Mouse (Mus musculus) bone marrow, adult 2 months (tissue): Measurements from ENCODE around the gene Dzip1.

Experiments
- CTCF ChIP-seq: fragments of 200-500 bp; IDR thresholded peaks from 2 replicates; pipeline ENCODE4 v1.5.1; 2011; ENCODE audit warnings: low read length, control low read depth; ENCODE audit not compliant: control insufficient read depth, insufficient read depth
- POLR2A ChIP-seq: fragments of 200-500 bp; IDR thresholded peaks from 2 replicates; pipeline ENCODE4 v1.6.1; 2011; ENCODE audit warnings: low read depth, mild to moderate bottlenecking, control low read depth, low read length, borderline replicate concordance; ENCODE audit not compliant: control insufficient read depth

DNA sequence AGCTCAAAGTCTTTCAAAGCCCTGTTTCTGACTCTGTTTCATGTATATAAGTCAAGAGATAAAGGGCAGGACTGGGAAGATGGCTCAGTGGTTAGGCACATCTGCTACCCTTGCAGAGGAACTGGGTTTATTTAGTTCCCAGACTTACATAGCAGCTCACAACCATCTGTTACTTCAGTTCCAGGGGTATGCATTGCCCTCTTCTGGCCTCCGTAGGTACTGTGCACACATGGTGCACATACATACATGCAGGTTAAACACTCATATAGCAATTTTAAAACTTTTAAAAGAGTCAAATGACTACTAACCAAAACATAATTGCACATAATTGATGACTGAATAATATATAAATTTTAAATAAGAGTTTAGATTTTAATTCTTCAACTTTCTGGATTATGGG lies 24.3 kb downstream of the Dzip1 start:
- TF ChIP-seq CTCF (no peak), POLR2A (no peak)
